Mouse (Mus musculus) layer of hippocampus, adult 9-11 months (tissue): ENCODE data around the gene Hmgb1.
A peak's percentile ranks its signal among the peaks of the same experiment; 100 is the strongest.

ENCODE experiments used
- DNase-seq: peaks from one replicate; pipeline ENCODE4 v3.0.0; 2022

The Hmgb1 gene

GRCm38 (mm10) chr5:149099009-149099408 is 85.3 kb downstream of the Hmgb1 start:
- no peak for DNase-seq

GRCm38 (mm10) chr5:149097841-149098240 is 86.4 kb downstream of the Hmgb1 start:
- no peak for DNase-seq

- DNase-seq = no peak
Observed at GRCm38 (mm10) chr5:149096284-149096683, 88.0 kb downstream of the Hmgb1 start.

- no peak for DNase-seq
Observed at GRCm38 (mm10) chr5:149092926-149093325, 91.4 kb downstream of the Hmgb1 start.

GRCm38 (mm10) chr5:149092526-149092925 is 91.8 kb downstream of the Hmgb1 start:
- DNase-seq = no peak

- no peak for DNase-seq
Observed at GRCm38 (mm10) chr5:149091256-149091655, 93.0 kb downstream of the Hmgb1 start.

- no peak for DNase-seq
Observed at GRCm38 (mm10) chr5:149089860-149090259, 94.4 kb downstream of the Hmgb1 start.

GRCm38 (mm10) chr5:149089456-149089855 is 94.8 kb downstream of the Hmgb1 start:
- DNase-seq = no peak

GRCm38 (mm10) chr5:149088891-149089290 is 95.4 kb downstream of the Hmgb1 start:
- peak; percentile 10 for DNase-seq

- DNase-seq = no peak
Observed at GRCm38 (mm10) chr5:149088149-149088548, 96.1 kb downstream of the Hmgb1 start.

GRCm38 (mm10) chr5:149086382-149087244 is 97.7 kb downstream of the Hmgb1 start:
- no peak for DNase-seq

- DNase-seq = no peak
Observed at GRCm38 (mm10) chr5:149080466-149080865, 103.8 kb downstream of the Hmgb1 start.

- DNase-seq = no peak
Observed at GRCm38 (mm10) chr5:149079758-149080150, 104.5 kb downstream of the Hmgb1 start.

GRCm38 (mm10) chr5:149079018-149079757 is 105.1 kb downstream of the Hmgb1 start:
- no peak for DNase-seq

- DNase-seq = no peak
Observed at GRCm38 (mm10) chr5:149077136-149077535, 107.2 kb downstream of the Hmgb1 start.

GRCm38 (mm10) chr5:149071546-149071945 is 112.7 kb downstream of the Hmgb1 start:
- no peak for DNase-seq

- no peak for DNase-seq
Observed at GRCm38 (mm10) chr5:149068745-149069144, 115.5 kb downstream of the Hmgb1 start.

- no peak for DNase-seq
Observed at GRCm38 (mm10) chr5:149068247-149068740, 116.0 kb downstream of the Hmgb1 start.

GRCm38 (mm10) chr5:149067501-149067961 is 116.8 kb downstream of the Hmgb1 start:
- no peak for DNase-seq

- no peak for DNase-seq
Observed at GRCm38 (mm10) chr5:149062833-149063232, 121.5 kb downstream of the Hmgb1 start.

GRCm38 (mm10) chr5:149053352-149054168 is 130.7 kb downstream of the Hmgb1 start:
- peak; percentile 24 for DNase-seq

GRCm38 (mm10) chr5:149052421-149053338 is 131.6 kb downstream of the Hmgb1 start:
- peak; percentile 99 for DNase-seq
